Mouse (Mus musculus) R1 (cell line): Measurements from ENCODE around the gene Dlx5.

Source experiments
- DNase-seq: peaks from one replicate; pipeline ENCODE4 v3.0.0-alpha.2; 2018; ENCODE audit warnings: low read depth, low spot score

The Dlx5 gene

DNA sequence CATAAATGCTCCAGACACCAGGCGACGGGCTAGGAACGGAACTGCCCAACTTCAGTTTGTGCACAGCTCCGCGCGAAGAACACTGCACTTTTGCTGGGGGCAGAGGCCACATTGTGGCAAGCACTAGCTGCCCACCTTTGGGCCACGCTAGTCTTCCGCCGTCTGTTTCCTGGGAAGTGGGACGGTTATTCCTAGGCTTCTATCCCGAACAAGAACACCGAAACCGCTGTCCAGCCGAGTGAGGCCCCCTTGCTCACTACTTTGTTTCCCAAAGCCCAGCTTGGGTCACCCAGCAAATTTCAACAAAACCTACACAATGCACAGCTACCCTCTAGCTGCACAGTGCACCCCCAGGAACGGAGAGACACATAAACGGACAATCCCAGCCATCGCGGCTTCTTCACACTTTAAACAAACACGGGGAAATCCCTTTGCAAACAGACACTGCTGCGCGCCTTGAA lies 21.9 kb downstream of the Dlx5 start:
- peak; percentile 44 for DNase-seq

DNA sequence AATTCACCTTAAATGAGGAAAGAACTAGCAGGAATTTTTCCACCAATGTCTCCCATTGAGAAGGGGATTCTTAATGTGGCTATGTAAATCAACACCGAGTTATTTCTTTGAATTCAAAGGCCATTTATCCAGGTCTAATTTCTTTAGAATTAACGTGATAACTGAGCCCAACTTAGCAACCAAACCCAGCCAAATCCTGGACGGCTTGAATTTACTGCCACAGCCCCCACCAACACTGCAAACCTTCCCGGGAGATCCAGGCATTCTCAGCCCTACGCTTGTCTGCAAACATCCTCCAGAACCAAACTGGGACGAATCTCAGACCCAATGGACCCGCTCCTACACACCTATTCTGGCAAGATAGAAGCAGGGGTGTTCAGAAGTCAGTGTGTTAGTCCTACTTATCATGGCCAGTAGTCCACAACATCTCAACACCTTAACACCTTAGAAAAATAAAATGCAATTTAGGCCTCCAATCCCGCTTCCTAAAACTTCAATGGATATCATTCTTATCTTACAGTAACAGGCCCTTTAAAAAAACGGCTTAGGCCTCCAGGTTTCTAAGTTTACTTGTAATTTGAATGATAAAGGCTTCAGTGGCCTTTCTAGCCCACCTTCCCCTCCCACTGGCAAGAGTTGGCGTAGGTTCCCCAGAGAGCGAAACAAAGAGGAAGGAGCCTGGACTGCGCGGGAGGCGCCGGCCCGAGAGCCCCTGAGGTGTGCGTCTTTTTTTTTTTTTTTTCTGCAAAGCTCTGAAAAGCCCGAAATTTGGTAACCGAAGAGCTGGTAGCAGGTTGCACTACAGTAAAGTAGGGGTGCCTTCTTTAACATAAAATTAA lies 22.6 kb downstream of the Dlx5 start:
- DNase-seq: peak; percentile 73

DNA sequence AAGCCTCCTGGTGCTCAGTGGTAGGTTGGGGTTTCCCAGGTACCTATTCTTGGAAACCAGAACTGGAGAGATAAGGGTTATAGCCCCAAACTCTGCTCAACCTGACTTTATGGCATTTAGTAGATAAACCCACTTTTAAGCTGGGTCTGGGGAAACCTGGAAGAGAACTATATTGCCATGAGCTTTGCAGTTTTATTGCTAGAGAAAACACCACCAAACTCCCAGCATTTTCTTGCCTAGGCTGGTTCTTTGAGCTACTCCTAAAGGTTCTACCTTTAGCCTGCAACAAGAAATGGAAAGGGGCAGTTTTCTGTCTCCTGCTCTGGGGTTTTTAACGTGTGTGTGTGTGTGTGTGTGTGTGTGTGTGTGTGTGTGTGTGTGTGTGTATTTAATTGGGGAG lies 23.3 kb downstream of the Dlx5 start:
- DNase-seq: no peak

DNA sequence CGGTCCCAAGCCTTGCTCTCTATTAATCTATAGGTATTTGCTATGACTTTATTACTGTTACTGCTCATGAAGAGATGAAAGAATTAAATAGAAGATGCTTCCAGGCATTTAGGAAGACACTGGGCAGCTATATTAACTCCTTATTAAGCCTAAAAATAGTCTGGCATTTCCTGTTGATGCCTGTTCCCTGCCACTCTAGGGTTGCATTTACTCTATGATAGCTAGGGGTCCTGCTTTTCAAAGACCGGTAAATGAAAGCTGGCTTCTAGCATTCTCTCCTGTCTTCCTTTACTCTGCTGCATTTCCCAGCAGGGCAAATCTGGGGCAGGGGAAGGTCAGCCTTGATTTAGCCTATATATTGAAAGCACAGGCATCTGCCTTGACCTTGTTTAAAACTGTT lies 24.1 kb downstream of the Dlx5 start:
- no peak for DNase-seq

DNA sequence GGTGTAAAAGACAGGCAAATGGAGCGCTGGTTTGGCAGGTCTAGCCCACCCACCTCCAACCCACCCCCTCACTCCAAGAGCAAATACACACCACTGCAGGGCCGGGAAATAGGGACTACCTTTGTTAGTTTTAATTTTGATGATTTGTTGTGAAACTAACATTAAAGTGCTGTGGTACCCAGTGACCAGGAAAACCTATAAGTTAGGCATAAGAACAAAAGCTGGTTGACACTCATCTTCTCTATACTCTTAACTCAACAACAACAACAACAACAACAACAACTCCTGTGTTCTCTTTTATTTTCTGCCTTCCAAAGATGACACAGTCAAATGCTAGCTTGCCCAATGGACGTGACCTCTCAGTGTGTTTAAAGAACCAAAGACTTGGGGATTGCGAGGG lies 25.0 kb downstream of the Dlx5 start:
- no peak for DNase-seq

DNA sequence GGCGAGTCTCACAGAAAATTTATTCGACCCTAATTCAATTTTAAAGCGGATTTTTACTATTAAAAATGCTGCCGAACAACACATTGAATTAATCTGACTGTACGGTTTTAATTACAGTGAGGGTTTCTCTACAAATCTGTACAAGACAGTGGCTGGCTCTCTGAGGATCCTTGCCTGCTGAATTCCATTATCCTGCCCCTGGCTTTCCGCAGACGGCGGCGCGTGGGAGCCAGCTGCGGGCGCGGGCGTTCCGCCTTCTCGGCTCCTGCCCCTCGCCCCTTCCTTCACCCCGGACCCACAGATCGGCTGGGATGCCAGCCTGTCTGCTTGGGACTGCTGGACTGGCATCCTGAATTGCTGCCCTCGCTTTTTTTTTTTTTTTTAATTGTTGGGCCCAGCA lies 25.6 kb downstream of the Dlx5 start:
- no peak for DNase-seq

DNA sequence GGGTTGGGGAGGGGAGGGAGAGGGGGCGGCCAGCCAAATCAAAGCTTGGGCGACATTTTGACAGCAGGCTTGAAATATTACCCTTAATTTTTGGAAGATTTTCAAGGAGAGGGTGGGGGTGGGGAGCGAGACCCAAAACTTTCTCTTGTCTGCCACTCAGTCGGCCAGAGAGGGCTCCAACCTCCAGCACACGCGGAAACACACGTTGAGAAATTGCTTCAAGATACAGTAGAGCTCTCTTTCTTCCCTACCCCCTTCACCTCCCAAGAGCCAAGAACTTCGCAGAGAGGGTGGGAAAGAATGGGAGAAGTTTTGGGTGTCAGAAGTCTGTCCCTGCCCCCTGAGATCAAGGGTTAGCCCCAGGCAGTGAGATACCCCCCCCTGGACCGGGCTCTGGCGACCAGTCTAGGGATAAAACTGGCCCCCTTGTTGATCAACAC lies 26.1 kb downstream of the Dlx5 start:
- DNase-seq: no peak

DNA sequence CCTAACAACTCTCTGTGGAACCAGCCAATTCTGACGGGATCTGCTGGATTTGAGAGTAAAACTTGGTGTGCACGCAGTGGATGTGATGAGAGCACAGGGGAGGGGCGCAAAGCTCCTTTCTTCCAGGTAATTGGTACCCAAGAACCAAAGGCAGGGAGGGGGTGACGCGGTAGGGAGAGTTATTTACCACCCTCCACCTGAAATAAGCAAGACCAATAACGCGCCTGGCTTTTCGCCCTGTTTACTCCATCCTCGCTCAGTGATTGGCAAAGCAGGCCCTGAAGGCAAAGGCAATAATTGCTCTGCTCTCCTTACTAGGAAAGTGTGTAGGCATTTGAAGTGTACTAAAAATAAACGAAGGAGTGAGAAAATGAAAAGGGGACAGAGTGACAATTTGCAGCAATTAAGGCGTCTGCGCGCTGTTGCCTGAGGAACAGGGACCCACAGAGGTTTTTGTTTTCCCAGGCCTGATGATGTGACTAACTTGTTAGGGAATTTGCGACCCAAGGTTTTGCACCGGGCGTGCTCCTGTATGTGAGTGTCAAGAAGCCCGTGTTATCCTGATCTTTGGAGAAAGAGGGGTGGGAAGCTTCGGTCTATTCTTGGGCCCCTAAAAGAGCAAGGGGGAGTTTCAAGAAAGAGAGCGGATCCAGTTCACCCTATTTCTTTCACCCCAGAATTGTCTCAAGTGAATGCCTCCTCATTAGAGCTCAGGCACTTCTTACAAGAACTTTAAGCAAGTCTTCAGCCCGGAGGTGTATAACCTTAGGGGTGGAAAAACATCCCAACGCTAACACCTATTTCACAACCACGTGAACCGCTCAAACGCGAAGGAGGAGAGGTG lies 26.8 kb downstream of the Dlx5 start:
- DNase-seq: peak; percentile 15

DNA sequence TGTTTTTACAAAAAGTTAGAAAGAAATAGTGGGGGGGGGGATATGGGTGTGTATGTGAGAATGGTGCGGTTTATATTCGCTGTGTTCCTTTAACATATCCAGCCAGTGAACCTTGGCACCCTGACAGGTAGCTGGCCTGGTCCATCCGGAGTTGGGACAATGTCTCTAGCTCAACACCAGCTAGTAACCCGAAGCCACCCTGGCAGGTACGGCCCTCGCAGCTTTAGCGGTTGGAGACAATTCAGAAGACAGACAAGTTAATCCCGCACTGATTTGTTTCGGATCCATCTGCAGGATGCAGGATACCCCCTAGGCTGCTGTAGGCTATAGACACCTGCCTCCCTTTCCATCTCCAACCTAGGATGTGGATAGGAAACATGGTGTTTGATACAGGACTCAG lies 27.7 kb downstream of the Dlx5 start:
- DNase-seq: no peak

DNA sequence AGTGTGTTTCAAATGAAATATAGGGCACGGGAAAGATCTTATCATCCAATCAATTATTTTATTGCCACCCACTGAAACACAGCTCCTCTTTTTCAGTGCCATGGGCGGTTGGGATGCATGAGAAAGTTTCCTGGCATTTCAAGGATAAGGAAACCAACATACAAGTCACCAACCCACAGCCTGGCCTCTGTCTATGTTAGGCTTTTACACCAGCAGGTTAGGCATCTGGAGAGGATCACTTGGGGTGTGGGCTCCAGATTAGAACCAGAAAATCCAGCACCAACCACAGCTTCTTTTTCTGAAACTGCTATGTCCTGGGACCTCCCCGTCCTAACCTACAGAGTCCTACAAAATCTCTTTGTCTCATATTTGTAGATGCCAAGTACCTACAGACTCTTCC lies 28.9 kb downstream of the Dlx5 start:
- DNase-seq: no peak

DNA sequence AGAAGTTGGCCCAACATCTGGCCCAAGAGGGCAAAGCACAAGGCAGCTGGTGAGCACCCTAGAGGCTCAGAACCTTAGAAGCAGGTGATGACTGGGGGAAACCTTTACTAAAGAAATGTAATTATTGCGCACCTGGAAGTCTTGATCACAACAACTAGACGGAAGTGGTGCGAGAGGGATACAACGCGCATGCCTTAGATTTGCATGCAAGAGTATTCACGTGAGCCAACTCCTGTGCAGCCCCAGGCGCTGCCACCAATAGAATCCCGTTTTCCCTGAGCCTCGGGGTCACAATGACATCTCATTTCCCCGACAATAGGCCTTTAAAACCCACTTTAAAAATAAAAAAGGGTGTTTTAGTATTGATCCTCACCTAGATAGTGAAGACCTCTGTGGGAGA lies 30.7 kb downstream of the Dlx5 start:
- DNase-seq: no peak

DNA sequence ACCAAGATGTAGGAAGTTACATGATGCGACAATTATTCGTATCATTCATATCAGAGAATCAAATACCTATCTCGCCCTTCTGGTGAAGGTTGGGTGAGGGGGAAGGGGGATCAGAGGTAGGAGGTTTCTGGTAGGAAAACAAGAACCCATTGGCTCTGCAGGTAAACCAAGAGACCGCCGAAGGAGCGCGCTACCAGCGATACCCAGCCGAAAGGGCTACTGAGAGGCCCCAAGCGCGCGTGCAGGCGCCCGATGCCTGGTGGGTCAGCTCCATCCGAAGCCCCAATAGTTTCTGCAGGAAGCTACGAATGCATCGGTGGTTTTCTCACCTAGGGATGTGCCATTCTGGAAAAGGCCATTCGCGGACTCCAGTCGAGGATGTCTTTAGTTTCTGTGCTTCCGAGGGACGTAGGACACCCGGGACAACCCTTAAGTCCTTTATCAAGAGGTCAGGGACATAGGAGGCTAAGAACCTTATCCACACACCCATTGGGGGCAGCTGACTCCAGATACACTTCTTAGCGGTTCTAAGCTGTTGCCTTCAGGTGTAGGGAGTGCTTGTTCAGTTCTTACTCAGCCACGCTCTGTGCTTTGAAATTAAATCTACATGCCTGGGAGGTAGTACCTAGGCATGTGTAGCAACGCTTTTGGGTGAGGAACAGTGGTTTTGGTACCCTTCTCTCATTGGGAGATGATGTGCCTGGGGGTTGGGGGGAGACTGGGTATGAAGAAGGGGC lies 31.4 kb downstream of the Dlx5 start:
- DNase-seq: no peak

DNA sequence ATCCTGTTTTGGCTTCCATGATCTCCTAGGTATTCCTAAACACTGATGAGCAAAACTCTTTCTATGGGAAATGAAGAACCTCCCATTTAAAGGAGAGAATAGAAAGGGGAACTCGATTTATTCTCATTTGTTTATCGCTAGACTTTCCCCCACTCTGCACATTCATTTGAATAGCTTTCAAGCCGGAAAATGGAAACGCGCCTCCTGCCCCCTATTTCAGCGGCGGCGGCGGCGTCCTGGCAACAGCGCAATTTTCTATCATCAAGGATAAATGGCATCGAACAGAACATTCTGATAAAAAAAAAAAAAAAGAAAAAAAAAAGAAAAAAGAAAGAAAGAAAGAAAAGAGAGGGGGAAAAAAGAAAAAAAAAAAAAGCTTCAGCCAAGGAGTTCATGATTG lies 32.1 kb downstream of the Dlx5 start:
- DNase-seq: no peak

DNA sequence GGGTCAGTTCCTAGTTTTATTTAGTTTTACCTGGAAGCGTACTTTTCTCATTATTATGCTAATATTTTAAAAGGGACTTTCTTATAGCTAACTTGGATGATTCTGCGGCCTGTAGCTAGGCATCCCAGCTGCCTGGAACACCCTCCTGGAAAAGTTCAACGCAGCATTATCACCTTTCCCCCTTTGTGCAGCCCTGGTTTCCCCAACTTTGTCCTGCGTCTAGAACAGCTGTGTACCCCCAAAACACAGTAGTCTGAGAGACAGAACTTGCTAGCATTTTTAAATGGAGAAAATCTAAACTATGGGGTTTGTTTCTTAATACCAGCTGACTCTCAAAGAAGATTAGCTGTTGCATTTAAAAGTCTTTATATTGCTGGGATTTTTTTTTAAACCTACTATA lies 33.3 kb downstream of the Dlx5 start:
- no peak for DNase-seq

DNA sequence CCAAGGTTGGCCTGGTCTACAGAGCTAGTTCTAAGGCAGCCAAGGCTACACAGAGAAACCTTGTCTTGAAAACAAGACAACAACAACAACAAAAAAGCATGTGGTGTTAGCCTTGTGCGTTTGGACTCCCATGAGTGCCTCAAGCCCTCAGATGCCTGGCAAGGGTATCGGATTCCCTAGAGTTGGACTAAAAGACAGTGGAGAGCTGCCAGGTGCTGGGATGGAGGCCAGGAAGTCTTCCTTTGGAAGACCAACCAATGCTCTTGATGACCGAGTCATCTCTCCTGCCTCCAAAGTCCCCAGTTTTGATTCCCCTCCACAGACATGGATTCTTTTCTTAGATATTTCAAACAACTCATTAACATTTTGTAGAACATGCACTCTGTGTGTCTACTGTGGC lies 48.6 kb downstream of the Dlx5 start:
- DNase-seq: no peak

DNA sequence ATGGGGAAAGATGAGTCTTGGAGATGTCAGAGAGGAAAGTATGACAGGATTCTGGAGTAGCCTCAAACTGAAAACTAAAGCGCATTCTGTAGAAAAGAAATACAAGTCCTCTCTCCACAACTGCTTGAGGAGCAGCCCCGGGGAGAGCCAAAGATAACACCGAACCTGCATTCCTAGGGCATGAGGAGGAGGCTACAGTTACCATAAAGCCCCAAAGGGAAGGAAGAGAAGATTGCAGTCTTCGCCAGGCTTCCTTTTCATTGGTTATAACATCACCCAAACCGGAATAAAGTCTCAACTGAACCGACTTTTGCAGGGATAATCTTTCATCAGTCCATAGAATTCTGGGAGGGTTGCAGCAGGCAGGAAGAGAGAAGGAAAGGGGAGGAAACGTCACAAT lies 51.4 kb downstream of the Dlx5 start:
- DNase-seq: no peak
